Mouse (Mus musculus): ENCODE data around the gene Dcaf10. TPM values are rescaled to one million over a fixed set of nuclear protein-coding genes. Genes with fewer than 3 reads are reported as not detected.
"Not testable (repeated sequence)": the region's sequence is repeated elsewhere in the genome, so short reads cannot be mapped to it uniquely, and the experiment has no call there.

Gene Dcaf10
- polyA plus RNA-seq, 1 experiment from 2014 or later, result 9.9 TPM

GRCm38 (mm10) chr4:45371261-45371660 lies 29.4 kb downstream of the Dcaf10 start:
- Histone ChIP-seq H3K4me1 (no peaks in the 10 kb centered on the region), H3K36me3 (peaks cover 77% of the 10 kb centered on the region), H3K27ac (no peak overlapping the region), H3K27me3 (ENCODE audit: insufficient read depth, poor library complexity, severe bottlenecking) (no peaks in the 10 kb centered on the region), H3K9me3 (no peaks in the 10 kb centered on the region), H3K4me3 (no peak overlapping the region)
- no peak for DNase-seq (ENCODE audit: low spot score)
- WGBS, result 89% methylated on average over 3 of the region's 3 CpGs

- no peaks in the 10 kb centered on the region for H3K27me3 ChIP-seq (ENCODE audit: insufficient read depth, poor library complexity, severe bottlenecking)
- peaks cover 75% of the 10 kb centered on the region for H3K36me3 ChIP-seq
- WGBS, result 85% methylated on average over 5 of the region's 5 CpGs
- H3K4me1 ChIP-seq, result no peaks in the 10 kb centered on the region
- no peak for DNase-seq (ENCODE audit: low spot score)
- H3K4me3 ChIP-seq, result no peak overlapping the region
- no peaks in the 10 kb centered on the region for H3K9me3 ChIP-seq
- H3K27ac ChIP-seq, result no peak overlapping the region
Observed at GRCm38 (mm10) chr4:45374879-45375278, 33.0 kb downstream of the Dcaf10 start.

GRCm38 (mm10) chr4:45376573-45376972 lies 34.7 kb downstream of the Dcaf10 start:
- Histone ChIP-seq H3K9me3 (no peaks in the 10 kb centered on the region), H3K4me3 (no peak overlapping the region), H3K27ac (no peak overlapping the region), H3K27me3 (ENCODE audit: insufficient read depth, poor library complexity, severe bottlenecking) (no peaks in the 10 kb centered on the region), H3K36me3 (peaks cover 59% of the 10 kb centered on the region), H3K4me1 (no peaks in the 10 kb centered on the region)
- WGBS, result 83% methylated on average over 4 of the region's 4 CpGs
- DNase-seq (ENCODE audit: low spot score), result no peak

GRCm38 (mm10) chr4:45380903-45381580 lies 39.1 kb downstream of the Dcaf10 start:
- not testable (repeated sequence) for H3K4me3 ChIP-seq; H3K27me3 ChIP-seq (ENCODE audit: insufficient read depth, poor library complexity, severe bottlenecking); H3K4me1 ChIP-seq; H3K27ac ChIP-seq; H3K9me3 ChIP-seq; DNase-seq (ENCODE audit: low spot score)
- peaks cover 20% of the 10 kb centered on the region for H3K36me3 ChIP-seq
- WGBS, result 88% methylated on average over 10 of the region's 10 CpGs

- not testable (repeated sequence) for H3K4me1 ChIP-seq; H3K36me3 ChIP-seq; H3K9me3 ChIP-seq; H3K27me3 ChIP-seq (ENCODE audit: insufficient read depth, poor library complexity, severe bottlenecking); H3K4me3 ChIP-seq; DNase-seq (ENCODE audit: low spot score); H3K27ac ChIP-seq
- WGBS, result 54% methylated on average over 2 of the region's 2 CpGs
Observed at GRCm38 (mm10) chr4:45382133-45382532, 40.2 kb downstream of the Dcaf10 start.

- not testable (repeated sequence) for H3K27ac ChIP-seq; DNase-seq (ENCODE audit: low spot score); H3K4me1 ChIP-seq; H3K27me3 ChIP-seq (ENCODE audit: insufficient read depth, poor library complexity, severe bottlenecking); H3K9me3 ChIP-seq; H3K36me3 ChIP-seq; H3K4me3 ChIP-seq
- WGBS, result 90% methylated on average over 5 of the region's 5 CpGs
Observed at GRCm38 (mm10) chr4:45387296-45387695, 45.4 kb downstream of the Dcaf10 start.

- Histone ChIP-seq H3K4me3 (no peak overlapping the region), H3K36me3 (peaks cover 14% of the 10 kb centered on the region), H3K4me1 (no peaks in the 10 kb centered on the region), H3K9me3 (no peaks in the 10 kb centered on the region), H3K27me3 (ENCODE audit: insufficient read depth, poor library complexity, severe bottlenecking) (no peaks in the 10 kb centered on the region), H3K27ac (no peak overlapping the region)
- WGBS, result 70% methylated on average over 4 of the region's 4 CpGs
- DNase-seq (ENCODE audit: low spot score), result no peak
Observed at GRCm38 (mm10) chr4:45392099-45392498, 50.2 kb downstream of the Dcaf10 start.

- 71% methylated on average over 11 of the region's 11 CpGs for WGBS
- peaks cover 19% of the 10 kb centered on the region for H3K36me3 ChIP-seq
- DNase-seq (ENCODE audit: low spot score), result no peak
Observed at GRCm38 (mm10) chr4:45392572-45392971, 50.7 kb downstream of the Dcaf10 start.

GRCm38 (mm10) chr4:45392994-45393393 lies 51.1 kb downstream of the Dcaf10 start:
- H3K36me3 ChIP-seq, result peaks cover 23% of the 10 kb centered on the region
- no peak for DNase-seq (ENCODE audit: low spot score)
- H3K4me3 ChIP-seq, result no peak overlapping the region
- H3K9me3 ChIP-seq, result no peaks in the 10 kb centered on the region
- no peaks in the 10 kb centered on the region for H3K27me3 ChIP-seq (ENCODE audit: insufficient read depth, poor library complexity, severe bottlenecking)
- WGBS, result 86% methylated on average over 8 of the region's 8 CpGs
- H3K27ac ChIP-seq, result no peak overlapping the region
- H3K4me1 ChIP-seq, result no peaks in the 10 kb centered on the region

More at GRCm38 (mm10) chr4:45392572-45392971, 50.7 kb downstream of the Dcaf10 start:
- Histone ChIP-seq H3K27me3 (ENCODE audit: insufficient read depth, poor library complexity, severe bottlenecking) (no peaks in the 10 kb centered on the region), H3K9me3 (no peaks in the 10 kb centered on the region), H3K27ac (no peak overlapping the region), H3K4me3 (no peak overlapping the region), H3K4me1 (no peaks in the 10 kb centered on the region)

- H3K4me1 ChIP-seq, result no peaks in the 10 kb centered on the region
- 86% methylated on average over 5 of the region's 5 CpGs for WGBS
- H3K36me3 ChIP-seq, result peaks cover 29% of the 10 kb centered on the region
- H3K27ac ChIP-seq, result no peak overlapping the region
- H3K4me3 ChIP-seq, result no peak overlapping the region
- no peak for DNase-seq (ENCODE audit: low spot score)
- H3K9me3 ChIP-seq, result no peaks in the 10 kb centered on the region
- no peaks in the 10 kb centered on the region for H3K27me3 ChIP-seq (ENCODE audit: insufficient read depth, poor library complexity, severe bottlenecking)
Observed at GRCm38 (mm10) chr4:45393658-45394057, 51.8 kb downstream of the Dcaf10 start.

- H3K36me3 ChIP-seq, result peaks cover 52% of the 10 kb centered on the region
- not testable (repeated sequence) for H3K27me3 ChIP-seq (ENCODE audit: insufficient read depth, poor library complexity, severe bottlenecking); H3K27ac ChIP-seq; H3K4me3 ChIP-seq; DNase-seq (ENCODE audit: low spot score); H3K9me3 ChIP-seq; H3K4me1 ChIP-seq
- 92% methylated on average over 6 of the region's 6 CpGs for WGBS
Observed at GRCm38 (mm10) chr4:45396211-45396610, 54.3 kb downstream of the Dcaf10 start.

- not testable (repeated sequence) for H3K4me3 ChIP-seq; H3K27ac ChIP-seq; H3K27me3 ChIP-seq (ENCODE audit: insufficient read depth, poor library complexity, severe bottlenecking); H3K9me3 ChIP-seq; H3K4me1 ChIP-seq; DNase-seq (ENCODE audit: low spot score)
- peaks cover 71% of the 10 kb centered on the region for H3K36me3 ChIP-seq
- WGBS, result 87% methylated on average over 5 of the region's 5 CpGs
Observed at GRCm38 (mm10) chr4:45398315-45398714, 56.4 kb downstream of the Dcaf10 start.

GRCm38 (mm10) chr4:45399421-45400210 lies 57.7 kb downstream of the Dcaf10 start:
- no peak for DNase-seq (ENCODE audit: low spot score)
- Histone ChIP-seq H3K9me3 (no peaks in the 10 kb centered on the region), H3K36me3 (peaks cover 84% of the 10 kb centered on the region), H3K27ac (no peak overlapping the region), H3K4me1 (peaks cover 14% of the 10 kb centered on the region), H3K27me3 (ENCODE audit: insufficient read depth, poor library complexity, severe bottlenecking) (no peaks in the 10 kb centered on the region), H3K4me3 (no peak overlapping the region)
- WGBS, result 94% methylated on average over 45 of the region's 45 CpGs

Data from heart, embryonic 10.5 days (tissue).